Mouse (Mus musculus) ES-E14 (cell line): ENCODE measurements at regions not wholly inside any gene's neighbourhood (a gene's known extent, or its start where the extent isn't known, plus 50 kb on each side); places are given as distances from the start of the nearest gene placed in this dataset.

Source experiments
- CHD2 ChIP-seq: IDR thresholded peaks from 2 replicates; pipeline ENCODE4 v1.6.1; 2014; ENCODE audit warnings: mild to moderate bottlenecking, low read depth, low read length, inconsistent platforms
- MAFK ChIP-seq: IDR thresholded peaks from 2 replicates; pipeline ENCODE4 v1.6.1; 2014; ENCODE audit warnings: mild to moderate bottlenecking, low read depth, low read length, inconsistent platforms; ENCODE audit not compliant: insufficient read depth
- ZNF384 ChIP-seq: IDR thresholded peaks from 2 replicates; pipeline ENCODE4 v1.6.1; 2012; ENCODE audit warnings: low read depth, low read length, inconsistent platforms

- TF ChIP-seq ZNF384 (no peak), MAFK (no peak), CHD2 (no peak)
Measured at GRCm38 (mm10) chr14:58322461-58322860, 252.1 kb downstream of the Fgf9 start.
